Mouse (Mus musculus): ENCODE data around the gene S100a14.

- TF ChIP-seq CTCF (IDR thresholded peaks at IDR 0.05; ENCODE audit: low read depth, low read length) (no peak), POLR2A (IDR thresholded peaks at IDR 0.05; ENCODE audit: extremely low read depth, insufficient read depth, low read length) (no peak)
Measured at GRCm38 (mm10) chr3:90526580-90526979, at the start of gene S100a14.
